Mouse (Mus musculus): ENCODE data around the gene Rbpj.

Rbpj gene

DNA sequence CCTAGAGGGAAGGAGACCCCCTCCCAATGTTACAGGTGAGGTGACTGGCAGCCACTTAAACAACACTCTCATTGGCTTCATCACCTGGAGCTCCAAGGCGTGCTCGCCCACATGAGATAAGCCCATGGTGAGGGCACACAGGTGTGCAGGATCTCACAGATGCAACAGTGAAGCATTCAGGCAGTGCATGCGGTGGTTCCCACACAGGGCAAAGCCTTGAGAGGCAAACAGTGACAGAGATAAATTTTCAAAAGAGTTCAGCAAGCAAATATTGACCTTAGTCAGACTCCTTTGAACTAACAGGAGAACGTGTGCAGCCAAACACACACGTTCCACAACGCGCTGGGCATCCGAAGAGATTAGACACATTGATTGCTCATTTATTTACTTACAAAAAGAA, 210.7 kb downstream of the Rbpj start:
- no peak for DNase-seq

DNA sequence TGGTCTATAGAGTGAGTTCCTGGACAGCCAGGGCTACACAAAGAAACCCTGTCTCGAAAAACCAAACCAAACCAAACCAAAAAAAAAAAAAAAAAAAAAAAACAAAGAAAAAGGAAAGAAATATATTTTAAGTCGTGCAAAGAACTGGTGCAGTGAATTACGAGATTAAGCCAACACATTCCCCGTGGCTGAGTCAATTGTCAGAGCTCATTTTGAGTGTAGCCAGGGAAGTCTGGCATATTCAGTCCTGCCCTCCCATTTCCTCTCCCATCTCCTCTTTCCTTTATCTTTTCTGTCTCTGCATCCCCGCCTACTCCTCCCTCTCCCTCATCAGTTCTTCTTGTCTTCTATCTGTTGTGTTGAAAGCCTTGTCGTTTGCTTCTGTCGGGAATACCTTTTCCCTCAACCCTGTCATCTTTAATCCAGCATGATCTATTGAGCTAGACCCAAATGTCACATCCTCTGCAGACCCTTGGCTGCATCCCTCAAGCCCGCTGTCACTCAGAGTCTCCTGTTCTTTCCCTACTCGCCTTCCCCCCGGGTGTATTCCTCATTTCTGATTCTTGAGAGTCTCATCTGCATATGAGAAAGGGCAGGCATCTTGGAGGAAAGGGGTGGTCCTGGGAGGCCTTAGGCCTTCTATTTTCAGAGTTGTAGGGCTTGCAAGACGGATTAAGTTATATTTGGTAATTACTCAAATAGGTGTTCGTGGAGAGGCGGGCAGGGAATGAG, 212.2 kb downstream of the Rbpj start:
- no peak for DNase-seq

DNA sequence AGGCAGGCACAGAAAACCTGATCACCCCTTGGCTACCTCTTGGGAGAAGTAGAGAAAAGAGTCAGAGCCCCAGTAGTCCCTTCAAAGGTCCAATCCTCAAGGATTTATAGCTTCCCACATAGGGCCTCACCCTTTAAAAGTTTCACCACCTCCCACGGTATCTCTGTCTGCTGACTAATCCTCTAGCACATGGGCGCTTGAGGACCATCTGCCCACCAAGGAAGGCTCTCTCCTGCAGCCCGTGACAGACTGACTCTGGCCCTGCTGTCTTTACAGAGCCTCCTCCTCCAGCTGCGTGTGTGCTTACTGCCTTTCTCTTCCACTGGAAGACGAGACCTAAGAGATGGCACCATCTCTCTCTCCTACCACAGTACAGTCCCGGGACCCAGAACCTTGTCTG, 213.7 kb downstream of the Rbpj start:
- DNase-seq: no peak

DNA sequence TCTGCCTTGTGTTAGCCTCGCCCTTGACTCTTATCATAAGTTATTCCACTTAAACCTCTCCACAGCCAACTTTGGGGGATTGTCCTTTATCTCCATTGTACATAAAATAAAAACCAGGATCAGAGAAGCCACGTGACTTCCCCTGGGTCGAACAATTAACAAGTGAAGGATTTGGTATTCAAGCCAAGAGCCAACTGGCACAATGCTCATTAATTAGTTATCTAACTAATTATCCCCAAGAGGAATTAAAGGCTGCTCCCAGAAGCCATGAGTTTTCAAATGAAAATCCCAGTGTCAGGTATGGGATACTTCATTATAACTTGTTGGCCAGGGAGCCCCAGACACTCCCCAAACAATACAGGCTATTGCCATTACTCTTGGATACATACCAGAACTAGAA, 218.0 kb downstream of the Rbpj start:
- DNase-seq: no peak

DNA sequence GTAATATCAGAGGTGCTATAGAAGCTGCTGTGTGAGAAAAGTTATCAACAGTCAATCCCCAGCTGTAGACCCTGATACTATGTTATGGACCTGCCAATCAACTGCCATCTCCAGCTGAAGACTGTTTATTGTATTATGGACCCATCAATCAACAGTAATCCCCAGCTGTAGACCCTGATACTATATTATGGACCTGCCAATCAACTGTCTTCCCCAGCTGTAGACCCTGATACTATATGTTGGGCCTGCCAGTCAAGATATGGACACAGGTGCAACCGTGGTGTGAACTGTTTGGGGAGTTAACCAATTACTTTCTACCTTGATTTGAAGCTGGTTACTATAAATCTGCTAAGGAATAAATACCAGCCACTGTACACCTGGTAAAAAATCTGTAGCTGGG, 218.5 kb downstream of the Rbpj start:
- no peak for DNase-seq

DNA sequence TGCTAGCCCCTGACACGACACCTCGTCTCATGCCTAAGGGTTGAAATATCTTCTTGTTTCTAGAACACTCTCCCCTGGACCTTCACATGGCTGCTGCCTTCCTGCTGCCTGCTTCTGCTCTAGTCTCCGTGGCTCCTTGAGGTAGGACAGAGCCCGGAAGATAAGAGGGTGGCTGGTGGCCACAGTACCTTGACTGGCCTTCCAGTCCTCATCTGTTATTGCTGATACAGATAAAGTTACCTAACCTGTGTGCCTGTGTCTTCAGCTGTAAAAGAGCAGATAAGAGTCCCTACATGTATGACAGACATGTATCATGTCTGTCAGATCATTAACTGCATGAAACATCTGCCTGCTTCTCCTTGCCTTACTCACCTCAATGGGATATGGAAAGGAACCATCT, 219.7 kb downstream of the Rbpj start:
- no peak for DNase-seq

DNA sequence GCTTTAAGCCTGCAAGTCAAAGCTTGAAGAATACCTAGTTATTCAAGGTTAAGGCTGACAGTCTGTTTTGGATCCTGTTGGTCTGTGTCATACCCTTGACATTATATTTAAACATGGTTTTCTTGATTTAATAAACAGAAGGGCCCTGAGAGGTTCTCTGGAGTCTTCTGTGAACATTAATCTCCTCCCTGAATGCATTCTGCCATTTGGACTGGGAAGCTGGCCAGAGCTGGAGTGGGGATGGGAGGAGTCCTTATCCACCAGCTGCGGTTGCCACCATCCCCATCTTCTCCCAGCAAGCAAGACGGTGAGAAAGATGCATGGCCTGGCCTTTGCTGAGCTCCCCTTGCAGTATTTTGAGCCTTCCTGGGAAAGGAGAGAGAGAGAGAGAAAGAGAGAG, 220.4 kb downstream of the Rbpj start:
- DNase-seq: no peak

DNA sequence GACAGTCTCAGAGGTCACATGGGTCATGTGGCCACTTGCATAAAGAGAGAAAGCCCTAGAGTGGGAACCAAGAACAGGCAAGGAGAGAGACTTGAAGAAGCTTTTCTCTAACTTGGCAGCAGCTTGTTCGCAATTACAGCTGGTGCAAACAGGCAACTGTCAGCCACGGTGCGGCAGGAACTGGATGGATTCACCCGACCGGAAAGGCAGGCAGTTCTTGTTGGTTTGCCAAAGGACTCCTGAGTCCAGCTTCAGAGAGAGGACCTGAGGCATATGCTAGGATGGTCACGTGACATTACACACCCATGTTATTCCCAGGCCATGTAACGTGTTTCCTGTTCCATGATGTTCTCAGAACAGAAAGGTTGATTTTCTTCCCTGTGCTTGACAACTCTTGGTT, 222.4 kb downstream of the Rbpj start:
- no peak for DNase-seq

DNA sequence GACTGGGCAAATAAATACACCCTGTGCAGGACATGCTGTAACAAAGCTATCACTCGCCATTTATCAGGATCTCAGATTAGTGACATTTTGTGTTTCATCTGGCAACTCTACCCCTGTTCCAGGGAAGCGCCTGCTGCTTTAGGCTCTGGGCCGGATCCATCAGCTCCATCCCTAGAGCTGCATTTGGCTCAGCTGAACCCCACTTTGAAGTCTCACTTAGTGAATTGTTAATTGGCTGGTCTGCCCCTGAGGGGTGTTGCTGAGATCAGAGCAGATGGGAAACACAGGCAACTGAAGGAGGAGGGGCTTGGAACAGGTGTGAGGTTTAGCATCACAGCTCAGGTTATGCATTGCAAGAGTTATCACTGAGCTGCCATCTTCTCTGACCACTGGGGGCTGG, 225.6 kb downstream of the Rbpj start:
- DNase-seq: no peak

DNA sequence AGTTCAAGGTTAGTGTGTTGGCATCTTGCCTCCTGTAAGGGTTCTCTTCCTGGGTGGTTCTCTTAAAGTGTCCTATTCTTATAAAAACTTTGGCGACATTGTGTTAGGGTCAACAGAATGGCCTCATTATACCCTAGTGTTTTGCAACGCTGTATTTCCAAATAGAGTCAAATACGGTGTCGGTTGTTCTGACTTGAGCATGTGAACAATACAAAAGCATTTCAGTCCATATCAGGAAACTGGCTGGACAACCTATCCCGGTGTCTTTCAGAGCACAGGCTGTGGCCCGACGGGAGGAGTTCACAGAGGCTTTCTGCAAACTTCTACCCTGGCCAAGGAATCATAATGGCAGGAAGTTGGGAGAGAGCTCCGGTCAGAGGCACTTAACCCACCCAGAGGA, 226.1 kb downstream of the Rbpj start:
- no peak for DNase-seq

DNA sequence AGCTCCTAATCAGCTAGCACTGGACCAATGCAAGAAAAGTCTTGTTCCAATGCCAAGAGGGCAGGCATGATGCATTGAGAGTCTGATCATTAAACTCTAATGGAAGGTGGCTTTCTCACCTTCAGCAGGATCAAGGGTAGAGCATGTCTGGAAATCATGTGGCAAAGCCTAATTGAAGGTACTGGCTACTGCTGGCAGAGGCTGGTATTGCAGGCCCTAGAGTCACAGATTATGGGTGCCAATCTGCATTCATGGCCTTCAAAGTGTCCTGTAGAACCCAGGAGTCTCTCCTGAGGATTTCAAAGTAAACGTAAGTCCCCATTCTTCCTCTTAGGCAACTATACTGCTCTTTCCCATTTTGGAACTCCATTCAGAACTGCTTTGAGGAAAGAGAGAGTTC, 226.7 kb downstream of the Rbpj start:
- no peak for DNase-seq

DNA sequence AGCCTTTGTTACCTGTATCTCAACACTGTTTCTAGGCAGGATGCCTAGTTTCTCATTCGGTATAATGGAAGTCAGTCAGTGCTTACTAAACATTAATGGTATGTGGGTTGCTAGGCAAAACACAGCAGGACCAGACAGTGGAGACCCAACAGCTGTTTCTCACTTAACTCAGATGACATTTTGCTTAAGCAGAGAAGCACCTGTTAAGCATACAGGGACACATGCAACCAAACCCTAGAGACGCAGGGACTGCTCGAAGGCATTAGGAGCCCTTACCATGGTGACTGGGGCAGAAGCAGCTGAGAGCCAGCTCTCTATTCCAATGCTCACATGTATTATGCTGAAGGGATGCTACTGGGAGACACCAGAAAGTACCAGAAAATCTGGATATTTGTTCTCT, 230.7 kb downstream of the Rbpj start:
- no peak for DNase-seq

DNA sequence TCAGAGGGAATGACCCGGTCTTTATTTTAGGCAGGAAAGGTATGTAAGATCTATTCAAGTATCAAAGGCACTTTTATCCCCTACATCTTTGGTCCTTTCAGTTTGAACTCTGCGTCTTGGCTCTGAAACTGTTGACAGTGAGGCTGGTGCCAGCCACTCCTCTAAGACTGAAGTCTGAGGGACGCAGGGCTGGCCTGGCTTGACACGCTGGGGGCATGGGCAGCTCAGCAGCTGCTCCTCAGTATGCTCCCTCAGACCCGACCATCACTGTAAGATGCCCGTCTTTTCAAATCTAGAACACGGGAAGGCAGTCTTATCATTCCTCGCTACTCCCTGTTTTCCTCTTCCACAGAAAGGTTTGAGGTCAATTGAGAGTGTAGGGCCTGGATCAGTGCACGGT, 231.8 kb downstream of the Rbpj start:
- no peak for DNase-seq

DNA sequence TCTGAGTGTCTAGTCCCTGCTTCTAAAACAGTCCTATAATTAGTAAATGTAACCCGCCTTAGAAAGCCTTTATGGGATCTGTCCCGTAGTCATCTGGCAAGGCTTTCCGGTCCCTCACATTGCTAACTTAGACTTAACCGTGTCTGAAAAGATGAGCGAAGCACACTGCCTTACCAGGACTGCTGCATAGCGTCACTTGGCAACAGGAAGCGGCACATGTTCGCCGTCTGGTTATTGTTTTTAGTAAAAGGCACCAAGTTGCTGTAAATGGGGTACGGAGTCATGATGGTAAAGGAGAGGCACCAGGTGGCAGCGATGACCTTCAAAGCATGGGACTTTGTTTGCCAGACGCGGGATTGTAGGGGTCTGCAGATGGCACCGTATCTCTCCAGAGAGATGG, 236.7 kb downstream of the Rbpj start:
- no peak for DNase-seq
